Mouse (Mus musculus) left cerebral cortex, postnatal 4 days (tissue): ENCODE measurements at regions not wholly inside any gene's neighbourhood (a gene's known extent, or its start where the extent isn't known, plus 50 kb on each side); places are given as distances from the start of the nearest gene placed in this dataset.
"Not testable (repeated sequence)": the region's sequence is repeated elsewhere in the genome, so short reads cannot be mapped to it uniquely, and the experiment has no call there.

ENCODE experiments used
- DNase-seq: peaks from one replicate; pipeline ENCODE4 v3.0.0-alpha.2; 2022
- intact Hi-C: fragments of 180-260 bp; cut with DNase I; formaldehyde crosslinking; loops from one replicate; pipeline ENCODE4 v1.15.1; 2025

- intact Hi-C loops: no loop called here
- DNase-seq: no peak
Observed at GRCm38 (mm10) chr17:35758769-35759168, 54.3 kb upstream of the Ddr1 start.

GRCm38 (mm10) chr17:35759740-35760139, 55.3 kb upstream of the Ddr1 start:
- intact Hi-C loops: no loop called here
- DNase-seq: no peak

GRCm38 (mm10) chr17:35762614-35763013, 58.2 kb upstream of the Ddr1 start:
- DNase-seq: no peak
- intact Hi-C loops: no loop called here

GRCm38 (mm10) chr17:35763101-35763500, 58.4 kb upstream of the Ier3 start:
- intact Hi-C loops: no loop called here
- DNase-seq: no peak

DNA sequence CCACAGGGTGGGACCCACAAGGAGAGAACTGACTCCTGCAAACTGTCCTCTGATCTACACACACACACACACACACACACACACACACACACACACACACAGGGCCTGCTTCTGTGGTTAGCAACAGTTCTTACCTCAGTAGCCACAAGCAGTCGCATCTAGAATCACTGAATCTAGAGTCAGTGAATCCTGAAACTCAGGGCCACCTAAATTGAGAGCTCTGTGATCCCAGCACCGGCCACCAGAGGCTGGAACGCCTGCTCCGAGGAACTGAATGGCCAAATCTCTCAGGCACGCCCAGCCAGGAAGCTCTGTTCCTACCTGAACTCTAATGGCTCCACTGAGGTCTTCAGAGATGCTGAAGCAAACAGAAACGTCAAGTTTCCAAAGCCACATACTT, 57.6 kb upstream of the Ier3 start:
- intact Hi-C loops: no loop called here
- DNase-seq: peak; percentile 26

- DNase-seq: no peak
- intact Hi-C loops: no loop called here
Observed at GRCm38 (mm10) chr17:35766406-35766805, 55.1 kb upstream of the Ier3 start.

DNA sequence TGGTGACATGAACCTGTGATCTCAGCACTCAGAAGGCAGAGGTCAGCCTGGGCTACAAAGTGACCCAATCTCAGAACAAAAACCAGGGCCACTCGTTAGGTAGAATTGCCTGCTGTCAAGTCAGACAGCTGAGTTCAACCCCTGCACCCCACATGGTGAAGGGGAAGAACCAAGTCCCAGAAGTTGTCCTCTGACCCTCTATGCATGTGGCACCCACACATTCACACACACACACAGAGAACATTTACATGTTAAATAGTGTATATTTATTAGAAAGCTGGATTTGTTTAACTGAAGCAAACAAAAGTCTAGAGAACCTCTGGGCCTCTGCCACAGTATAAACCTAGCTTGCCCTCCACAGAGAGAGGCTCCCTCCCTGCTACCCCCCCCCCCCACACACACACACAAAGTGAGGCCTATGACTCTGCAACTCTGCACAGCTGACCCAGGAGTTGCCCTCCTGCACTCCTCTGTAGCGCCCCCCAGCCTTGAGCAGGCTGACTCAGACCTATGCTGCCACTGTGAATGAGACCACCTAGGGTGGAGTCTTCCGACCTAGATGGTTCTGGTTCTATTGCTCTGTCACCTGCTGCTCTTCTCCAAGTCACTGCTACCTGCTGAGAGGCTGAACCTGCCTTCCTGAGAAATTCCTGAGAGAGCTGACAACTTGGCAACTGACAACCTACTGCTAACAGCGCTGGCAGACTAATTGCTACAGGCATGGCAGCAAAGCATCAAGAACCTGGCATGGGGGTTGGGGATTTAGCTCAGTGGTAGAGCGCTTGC, 52.1 kb upstream of the Ier3 start:
- DNase-seq: no peak
- intact Hi-C loops: no loop called here

DNA sequence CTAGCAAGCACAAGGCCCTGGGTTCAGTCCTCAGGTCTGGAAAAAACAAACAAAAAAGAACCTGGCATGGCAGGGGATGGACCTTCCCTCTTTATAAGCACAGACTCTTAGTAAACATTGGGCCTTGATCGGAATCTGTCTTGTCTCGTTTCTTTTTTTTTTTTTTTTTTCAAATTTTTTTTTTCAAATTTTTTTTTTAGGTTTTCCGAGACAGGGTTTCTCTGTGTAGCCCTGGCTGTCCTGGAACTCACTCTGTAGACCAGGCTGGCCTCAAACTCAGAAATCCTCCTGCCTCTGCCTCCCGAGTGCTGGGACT, 51.6 kb upstream of the Ier3 start:
- intact Hi-C loops, DNase-seq: not testable (repeated sequence)

DNA sequence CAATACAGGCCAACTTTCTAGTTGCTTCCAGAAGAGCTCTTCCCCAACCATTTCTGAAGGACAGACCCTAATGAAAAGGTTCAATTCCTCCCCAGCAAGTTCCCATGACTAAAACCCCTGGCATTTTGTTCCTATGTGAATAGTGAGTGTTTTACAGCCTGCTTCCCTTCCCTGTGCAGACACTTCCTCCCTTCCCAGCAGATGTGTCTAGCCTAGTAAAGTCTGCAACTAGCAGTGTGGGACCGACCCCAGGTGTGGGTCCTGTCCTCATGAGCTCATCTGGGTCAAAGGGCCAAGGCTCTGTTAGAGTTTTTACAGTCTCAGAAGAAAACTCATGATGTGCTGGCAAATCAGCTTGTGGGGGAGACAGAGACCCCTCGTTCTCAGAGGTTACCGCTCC, 50.9 kb upstream of the Ier3 start:
- intact Hi-C loops: no loop called here

GRCm38 (mm10) chr17:35771656-35772405, 49.7 kb upstream of the Ier3 start:
- intact Hi-C loops: no loop called here
- peak; percentile 42 for DNase-seq

More for the DNA sequence above, 50.9 kb upstream of the Ier3 start:
- DNase-seq: no peak
